Mouse (Mus musculus): ENCODE measurements around the gene Il12rb1. TPM values are rescaled to one million over a fixed set of nuclear protein-coding genes. Genes with fewer than 3 reads are reported as not detected.

Gene Il12rb1
- total RNA-seq, 2 experiments from 2014 or later = 0.80 to 0.83 TPM

DNA sequence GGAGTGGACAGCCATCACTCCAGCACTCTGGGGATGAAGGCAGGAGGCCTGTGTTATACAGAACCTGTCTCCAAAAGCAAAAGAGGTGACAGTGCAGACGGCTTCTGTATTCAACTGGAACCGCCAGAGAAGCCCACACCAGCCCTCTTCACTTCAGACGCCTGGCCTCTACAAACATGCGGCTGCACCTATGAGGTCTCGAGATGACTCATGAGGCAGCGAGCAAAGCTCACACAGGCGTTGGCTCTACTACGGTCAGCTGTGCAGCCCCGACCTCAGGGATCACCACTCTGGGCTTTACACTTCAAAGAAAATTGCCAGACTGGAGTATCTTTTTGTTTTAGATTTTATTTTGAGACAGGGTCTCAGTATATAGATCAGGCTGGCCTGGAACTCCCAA, 35.4 kb upstream of the Il12rb1 start:
- DNase-seq (ENCODE audit: low spot score in 2 of 2) = no peak
- intact Hi-C loops (cut with DNase I) = no loop called here

- DNase-seq (ENCODE audit: low spot score in 2 of 2) = no peak
- intact Hi-C loops (cut with DNase I) = no loop called here
Observed at GRCm38 (mm10) chr8:70773410-70773809, 34.8 kb upstream of the Il12rb1 start.

- no peak for DNase-seq (ENCODE audit: low spot score in 2 of 2)
- intact Hi-C loops (cut with DNase I) = no loop called here
Observed at GRCm38 (mm10) chr8:70773833-70774232, 34.4 kb upstream of the Il12rb1 start.

DNA sequence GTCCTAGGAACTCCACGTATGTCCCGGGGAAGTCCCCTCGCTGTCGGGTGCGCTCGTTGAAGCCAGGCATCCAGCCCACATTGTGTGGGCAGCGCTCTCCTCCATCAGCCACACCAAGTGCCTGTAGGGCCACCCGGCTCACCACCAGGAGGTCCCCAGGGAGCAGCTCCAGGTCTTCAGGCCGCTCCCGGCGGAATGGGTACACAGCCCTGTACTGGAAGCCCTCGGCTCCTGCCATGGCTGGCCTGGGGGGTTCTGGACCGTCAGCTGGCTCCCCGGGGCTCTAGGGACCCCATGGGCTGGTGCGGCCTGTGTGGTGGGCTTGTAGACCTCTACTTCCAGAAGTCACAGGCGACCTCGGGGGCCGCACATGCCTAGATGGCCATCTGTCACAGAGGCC, 33.5 kb upstream of the Il12rb1 start:
- intact Hi-C loops (cut with DNase I) = no loop called here
- no peak for DNase-seq (ENCODE audit: low spot score in 2 of 2)

- intact Hi-C loops (cut with DNase I) = no loop called here
- no peak for DNase-seq (ENCODE audit: low spot score in 2 of 2)
Observed at GRCm38 (mm10) chr8:70775227-70775626, 33.0 kb upstream of the Il12rb1 start.

DNA sequence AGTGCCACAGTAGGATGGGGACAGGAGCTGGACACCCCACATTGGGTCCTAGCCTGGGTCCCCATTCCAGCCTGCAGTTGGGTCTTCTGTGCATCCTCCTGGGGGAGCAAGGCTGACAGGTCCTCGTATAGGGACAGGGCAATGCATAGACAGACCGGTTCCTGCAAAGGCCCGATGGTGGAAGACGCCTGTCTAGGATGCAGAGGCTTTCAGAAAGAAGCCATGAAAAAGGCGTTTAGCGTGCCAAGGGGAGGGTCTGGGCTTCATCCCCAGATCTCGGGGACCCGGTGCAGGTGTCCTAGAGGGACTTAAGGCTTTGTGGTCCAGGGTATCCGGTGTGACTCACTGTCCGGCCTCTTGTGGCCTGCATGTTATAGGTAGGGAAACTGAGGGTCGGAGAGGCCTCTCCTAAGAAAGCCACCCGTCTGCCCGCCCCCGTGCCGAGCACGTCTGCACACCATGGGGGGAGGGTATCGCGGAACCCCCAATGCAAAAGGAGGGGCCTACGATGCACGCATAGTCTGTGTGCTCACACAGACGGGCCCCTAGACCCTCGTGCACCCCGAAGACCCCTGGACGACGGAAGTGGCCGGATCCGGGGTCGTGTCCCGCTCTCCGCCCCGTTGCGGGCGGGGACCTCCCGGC, 32.3 kb upstream of the Il12rb1 start:
- DNase-seq (ENCODE audit: low spot score in 2 of 2) = no peak
- intact Hi-C loops (cut with DNase I) = loop anchor here (2.0 kb wide), 1 partner anchor 21 kb away; the partner anchor contains the start of gene Rab3a

- intact Hi-C loops (cut with DNase I) = loop anchor here (2.0 kb wide), 1 partner anchor 22 kb away; the partner anchor contains the start of gene Rab3a
- peak; percentile 98 to 99 for DNase-seq (ENCODE audit: low spot score in 2 of 2)
Observed at GRCm38 (mm10) chr8:70776496-70777444, 31.5 kb upstream of the Il12rb1 start, which contains the start of gene Pik3r2. Gene Pik3r2 (minus strand): TSS chr8:70776713.

DNA sequence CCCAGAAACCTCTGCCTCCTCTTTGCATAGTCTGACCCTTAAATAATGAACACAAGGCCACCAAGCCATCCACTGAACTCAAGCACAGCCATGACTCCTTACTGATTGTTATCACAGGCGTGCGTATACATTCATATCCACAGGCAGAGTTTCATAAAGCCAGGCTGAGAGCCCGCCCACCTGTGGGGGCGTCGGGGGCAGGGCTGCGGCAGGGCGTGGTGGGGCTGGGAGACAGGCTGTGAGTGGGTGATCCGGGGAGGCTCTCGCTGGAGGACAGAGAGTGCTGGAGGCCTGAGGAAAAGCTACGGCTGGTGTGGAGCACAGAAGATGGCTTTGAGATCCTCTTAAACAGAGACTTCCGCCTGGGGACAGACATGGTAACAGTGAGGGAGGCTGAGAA, 28.2 kb upstream of the Il12rb1 start:
- DNase-seq (ENCODE audit: low spot score in 2 of 2) = peak in 1 of 2 experiments; percentile 56
- intact Hi-C loops (cut with DNase I) = no loop called here

DNA sequence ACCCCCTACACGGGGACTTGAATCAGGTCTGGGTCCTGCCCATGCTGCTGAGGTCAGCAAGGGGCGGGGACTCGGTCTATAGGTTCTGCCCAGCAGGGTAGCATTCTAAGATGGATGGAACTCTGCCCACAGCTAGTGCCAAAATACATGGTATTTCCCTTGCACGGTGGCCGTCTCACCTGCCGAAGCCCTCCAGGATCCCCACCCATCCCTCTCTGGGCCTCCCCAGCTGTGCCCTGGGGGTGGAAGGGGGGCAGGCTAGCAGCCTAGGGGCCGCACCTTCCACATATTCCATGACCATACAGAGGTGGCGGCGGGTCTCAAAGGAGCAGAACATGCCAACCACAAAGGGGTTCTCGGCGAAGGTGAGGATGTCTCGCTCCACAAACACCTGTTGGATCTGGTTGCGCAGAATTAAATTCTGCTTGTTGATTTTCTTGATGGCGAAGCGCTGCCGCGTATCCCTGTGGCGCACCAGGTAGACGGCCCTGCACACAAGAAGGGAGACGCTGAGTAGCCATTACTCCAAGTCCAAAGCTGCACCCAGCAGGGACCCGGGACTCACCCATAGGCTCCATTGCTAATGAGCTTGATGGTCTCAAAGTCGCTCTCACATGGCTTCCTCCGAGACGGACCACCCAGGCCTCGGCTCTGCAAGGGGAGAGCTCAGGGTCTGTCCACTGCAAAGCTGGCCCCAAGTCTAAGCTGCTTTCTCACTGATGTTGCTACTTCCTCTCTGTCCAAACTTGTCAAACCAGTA, 21.8 kb upstream of the Il12rb1 start:
- DNase-seq (ENCODE audit: low spot score in 2 of 2) = no peak
- intact Hi-C loops (cut with DNase I) = no loop called here

- DNase-seq (ENCODE audit: low spot score in 2 of 2) = no peak
- intact Hi-C loops (cut with DNase I) = no loop called here
Observed at GRCm38 (mm10) chr8:70787051-70787445, 21.2 kb upstream of the Il12rb1 start.

- no peak for DNase-seq (ENCODE audit: low spot score in 2 of 2)
- intact Hi-C loops (cut with DNase I) = no loop called here
Observed at GRCm38 (mm10) chr8:70787941-70788667, 20.1 kb upstream of the Il12rb1 start.

- intact Hi-C loops (cut with DNase I) = no loop called here
- DNase-seq (ENCODE audit: low spot score in 2 of 2) = no peak
Observed at GRCm38 (mm10) chr8:70789046-70789445, 19.2 kb upstream of the Il12rb1 start.

DNA sequence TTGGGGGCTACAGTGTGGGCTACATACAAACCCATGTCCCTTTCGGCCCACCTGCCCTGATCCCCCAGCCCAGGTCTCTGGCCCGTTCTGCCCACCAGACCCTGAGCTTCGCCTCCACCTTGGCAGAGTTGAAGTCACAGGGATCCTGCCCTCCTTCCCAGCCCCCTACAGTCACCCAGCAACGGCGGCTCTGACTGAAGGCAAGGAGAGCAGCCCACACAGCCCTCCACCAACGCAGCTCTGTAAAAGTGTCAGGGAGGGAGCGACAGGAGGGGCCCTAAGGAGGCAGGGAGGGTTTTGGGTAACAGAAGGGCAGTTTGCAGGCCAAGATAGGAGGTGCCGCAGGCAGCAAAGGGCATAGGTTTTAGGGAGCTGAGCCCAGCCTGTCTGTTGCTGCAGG, 17.4 kb upstream of the Il12rb1 start:
- DNase-seq (ENCODE audit: low spot score in 2 of 2) = peak in 1 of 2 experiments; percentile 70
- intact Hi-C loops (cut with DNase I) = no loop called here

DNA sequence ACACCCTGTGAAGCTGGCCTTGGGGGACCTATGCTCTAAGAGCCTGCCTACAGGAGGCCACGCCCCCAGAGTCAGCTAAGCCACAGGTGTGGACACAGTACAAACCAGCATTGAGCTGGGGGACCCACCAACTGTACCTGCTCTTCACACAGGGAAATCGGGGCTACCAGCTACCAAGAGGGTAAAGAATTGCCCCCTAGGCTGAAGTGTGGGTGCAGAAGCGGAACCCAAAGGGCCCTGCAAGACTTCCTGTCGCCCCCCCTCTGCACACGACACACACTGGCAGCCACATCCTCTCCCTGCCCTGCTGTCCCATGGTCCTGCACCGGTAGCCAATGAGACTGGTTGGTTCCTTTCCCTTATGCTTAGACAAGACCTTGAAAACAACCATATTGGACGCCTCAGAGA, 17.0 kb upstream of the Il12rb1 start:
- DNase-seq (ENCODE audit: low spot score in 2 of 2) = no peak
- intact Hi-C loops (cut with DNase I) = no loop called here

DNA sequence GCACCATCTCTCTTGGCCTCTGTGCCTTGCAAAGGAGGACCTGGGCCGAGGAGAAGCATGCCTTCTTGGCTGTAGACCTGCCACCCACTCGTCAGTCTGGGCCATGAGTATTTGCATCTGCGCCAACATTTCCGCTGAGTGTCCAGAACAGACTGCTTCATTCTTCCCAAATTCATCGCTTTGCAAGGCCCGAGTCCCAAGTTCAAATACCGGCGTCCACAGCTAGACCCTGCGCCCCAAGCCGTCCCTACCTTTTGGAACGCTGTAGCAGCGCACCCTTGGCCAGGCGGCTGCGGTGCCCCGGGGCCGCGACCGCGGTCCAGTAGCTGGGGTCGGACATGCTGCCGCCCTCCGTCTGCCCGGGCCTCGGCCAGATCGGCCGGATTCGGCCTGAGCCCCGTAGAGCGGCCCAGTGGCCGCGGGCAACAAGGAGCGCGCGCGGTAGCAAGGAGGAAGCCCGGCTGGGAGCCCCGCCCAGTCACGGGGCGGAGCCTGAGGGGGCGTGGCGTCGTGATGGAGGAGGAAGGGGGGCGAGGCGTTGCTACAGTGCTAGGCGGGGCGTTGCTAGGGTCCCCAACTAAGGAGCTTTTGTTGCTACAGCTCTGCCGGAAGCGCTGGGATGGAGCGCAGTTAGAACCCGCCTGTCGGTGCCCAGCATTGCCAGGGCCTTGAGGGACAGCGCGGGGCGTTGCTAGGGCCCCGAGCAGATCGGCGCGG, 16.1 kb upstream of the Il12rb1 start:
- intact Hi-C loops (cut with DNase I) = no loop called here
- peak; percentile 97 for DNase-seq (ENCODE audit: low spot score in 2 of 2)

DNA sequence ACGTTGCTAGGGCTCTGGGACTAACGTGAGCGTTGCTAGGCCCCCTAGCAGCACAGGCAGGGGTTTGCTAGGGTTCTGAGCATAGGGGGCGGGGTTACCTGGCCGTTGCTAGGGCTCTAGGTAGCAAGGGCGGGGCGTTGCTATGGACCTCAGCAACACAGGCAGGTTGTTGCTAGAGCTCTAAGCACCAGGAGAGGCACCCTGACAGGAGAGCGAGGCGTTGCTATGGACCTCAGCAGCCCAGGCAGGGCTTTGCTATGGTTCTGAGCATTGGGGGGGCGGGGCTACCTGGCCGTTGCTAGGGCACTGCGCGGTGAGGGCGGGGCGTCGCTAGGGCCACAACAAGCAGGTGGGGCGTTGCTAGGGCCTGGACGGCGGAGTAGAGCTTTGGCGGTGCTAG, 15.5 kb upstream of the Il12rb1 start:
- intact Hi-C loops (cut with DNase I) = no loop called here
- DNase-seq (ENCODE audit: low spot score in 2 of 2) = no peak

DNA sequence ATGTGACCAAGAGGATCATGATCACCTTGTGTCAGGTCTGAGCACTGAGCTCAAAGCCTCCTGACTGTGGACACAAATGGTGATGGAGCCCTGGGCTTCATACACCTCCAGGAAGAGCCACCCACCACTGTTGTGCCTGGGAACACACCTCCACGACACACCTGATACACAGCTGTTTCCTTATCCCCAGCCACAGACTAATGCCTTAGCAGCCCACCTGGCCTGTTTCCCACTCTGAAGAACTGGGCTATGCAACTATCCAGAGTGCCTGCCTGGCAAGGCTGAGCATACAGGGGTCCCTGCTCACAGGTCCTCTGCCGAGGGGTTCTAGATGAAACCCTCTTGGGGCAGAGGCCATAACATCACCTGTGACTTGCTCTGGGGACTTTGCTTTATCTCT, 14.0 kb upstream of the Il12rb1 start:
- no peak for DNase-seq (ENCODE audit: low spot score in 2 of 2)
- intact Hi-C loops (cut with DNase I) = no loop called here

- DNase-seq (ENCODE audit: low spot score in 2 of 2) = no peak
- intact Hi-C loops (cut with DNase I) = no loop called here
Observed at GRCm38 (mm10) chr8:70795370-70795769, 12.9 kb upstream of the Il12rb1 start.

Measured in left cerebral cortex, postnatal 25 days (tissue).